Mouse (Mus musculus): ENCODE results near the gene Cdc42ep4. TPM values are rescaled to one million over a fixed set of nuclear protein-coding genes. Genes with fewer than 3 reads are reported as not detected.

The Cdc42ep4 gene
- polyA plus RNA-seq, 1 experiment from 2014 or later, result 60.4 TPM

DNA sequence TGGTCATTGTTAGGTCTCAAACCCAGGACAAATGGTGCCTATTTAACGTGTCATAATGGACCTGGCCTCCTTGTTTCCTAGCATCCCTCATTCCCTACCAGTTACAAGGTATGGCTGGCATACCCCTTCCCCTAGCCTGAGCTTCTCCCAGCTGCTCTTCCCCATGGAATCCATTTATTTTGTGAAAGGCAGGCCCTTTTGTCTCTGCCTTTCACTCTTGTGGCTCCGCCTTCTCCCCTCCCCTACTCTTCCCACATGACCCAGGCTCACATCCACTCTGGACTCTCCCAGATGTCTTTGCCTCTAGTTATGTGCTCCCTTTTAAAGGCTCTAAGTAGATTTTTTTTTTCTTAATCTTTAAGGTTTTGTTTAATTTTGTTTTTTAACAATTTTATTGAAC, 64.7 kb downstream of the Cdc42ep4 start:
- Histone ChIP-seq H3K27ac (ENCODE audit: low read depth, low read length) (peak overlapping the region; percentile 67), H3K4me3 (ENCODE audit: low read depth, low read length) (no peak overlapping the region), H3K36me3 (ENCODE audit: control insufficient read depth, insufficient read depth, low read length) (peaks cover 8% of the 10 kb centered on the region; the same call in 1 of the 2 replicates), H3K4me2 (no peak overlapping the region), H3K9me3 (ENCODE audit: control insufficient read depth, low read length) (no peaks in the 10 kb centered on the region), H3K4me1 (ENCODE audit: control insufficient read depth, insufficient read depth, low read length) (peaks cover 24% of the 10 kb centered on the region), H3K9ac (ENCODE audit: low read length) (peak overlapping the region; percentile 2; the same call in 1 of the 2 replicates), H3K27me3 (ENCODE audit: control insufficient read depth, insufficient read depth, low read length) (no peaks in the 10 kb centered on the region)
- peak; percentile 15; the same call in 1 of the 2 replicates for ATAC-seq (ENCODE audit: low FRiP score)
- 44% methylated on average over 2 of the region's 2 CpGs for WGBS
- DNase-seq (ENCODE audit: low spot score, missing footprints), result peak; percentile 85

DNA sequence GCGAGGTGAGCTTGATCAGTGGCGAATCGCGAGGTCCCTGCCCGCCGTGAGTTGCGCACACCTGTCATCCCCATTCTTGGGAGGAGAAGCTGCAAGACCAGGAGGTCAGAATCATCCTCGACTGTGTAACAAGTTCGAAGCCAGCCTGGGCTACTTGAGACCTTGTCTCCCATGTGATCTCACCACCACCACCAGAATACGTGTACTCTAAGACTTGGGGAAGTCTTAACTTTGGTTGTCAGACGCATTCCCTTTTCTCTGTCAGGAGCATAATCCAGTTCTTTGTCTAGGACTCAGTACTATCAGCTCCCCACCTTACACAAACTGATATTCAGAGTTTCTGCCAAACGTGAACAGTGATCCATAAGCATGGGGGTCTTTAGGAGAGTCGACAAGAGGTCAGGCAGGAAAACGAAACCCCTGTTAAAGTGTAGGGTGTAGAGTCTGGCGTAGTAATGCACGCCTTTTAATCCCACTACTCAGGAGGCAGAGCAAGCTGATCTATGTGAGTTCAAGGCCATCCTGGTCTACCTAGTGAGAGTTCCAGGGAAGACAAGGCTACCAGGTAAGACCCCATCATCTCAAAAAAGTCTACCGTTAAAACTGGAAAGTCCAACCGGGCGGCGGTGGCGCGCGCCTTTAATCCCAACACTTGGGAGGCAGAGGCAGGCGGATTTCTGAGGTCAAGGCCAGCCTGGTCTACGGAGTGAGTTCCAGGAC, 66.8 kb downstream of the Cdc42ep4 start:
- H3K4me2 ChIP-seq, result peak overlapping the region; percentile 89
- H3K9ac ChIP-seq (ENCODE audit: low read length), result peak overlapping the region; percentile 85
- peak overlapping the region; percentile 32; the same call in 1 of the 2 replicates for H3K27ac ChIP-seq (ENCODE audit: low read depth, low read length)
- H3K9me3 ChIP-seq (ENCODE audit: control insufficient read depth, low read length), result no peaks in the 10 kb centered on the region
- H3K4me1 ChIP-seq (ENCODE audit: control insufficient read depth, insufficient read depth, low read length), result peaks cover 26% of the 10 kb centered on the region
- H3K27me3 ChIP-seq (ENCODE audit: control insufficient read depth, insufficient read depth, low read length), result no peaks in the 10 kb centered on the region
- peak overlapping the region; percentile 90 for H3K4me3 ChIP-seq (ENCODE audit: low read depth, low read length)
- no peak for ATAC-seq (ENCODE audit: low FRiP score)
- WGBS, result 42% methylated on average over 25 of the region's 25 CpGs
- DNase-seq (ENCODE audit: low spot score, missing footprints), result no peak
- H3K36me3 ChIP-seq (ENCODE audit: control insufficient read depth, insufficient read depth, low read length), result peaks cover 4% of the 10 kb centered on the region; the same call in 1 of the 2 replicates

DNA sequence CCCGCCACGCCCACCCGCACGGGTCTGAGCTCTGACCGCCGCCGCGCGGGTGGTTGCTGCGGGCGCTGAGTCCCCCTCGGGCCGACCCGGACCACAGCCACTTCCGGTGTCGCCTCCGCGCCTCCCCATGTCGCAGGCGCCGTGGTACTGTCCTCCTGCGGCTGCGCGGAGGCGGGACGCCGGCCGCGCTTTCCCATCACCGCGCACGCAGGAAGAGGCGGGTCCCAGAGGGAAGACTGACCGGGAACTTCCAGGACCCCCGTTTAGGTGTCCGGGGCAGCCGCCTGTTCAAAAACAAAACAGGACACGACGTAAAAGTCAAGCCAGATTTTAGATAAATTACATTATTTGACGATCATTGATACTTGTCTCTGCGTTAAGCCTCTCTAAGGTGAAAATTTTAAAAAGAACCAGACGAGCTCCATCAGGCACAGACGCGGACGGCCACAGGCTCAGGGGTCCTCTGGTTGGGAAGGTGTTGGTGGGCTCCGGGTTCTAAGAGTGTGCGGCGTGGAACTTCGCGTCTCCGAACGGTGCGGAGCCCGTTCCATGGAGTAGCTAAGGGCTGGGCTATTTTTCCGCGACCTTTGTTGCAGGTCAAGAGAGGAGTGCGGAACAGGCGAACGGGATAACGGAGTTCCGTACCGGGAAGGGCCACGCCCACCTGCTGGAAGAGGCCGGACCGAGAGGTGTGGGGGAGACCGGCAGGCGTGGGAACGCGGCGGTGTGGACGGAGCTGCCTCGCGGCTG, 67.5 kb downstream of the Cdc42ep4 start, which contains the start of the genes Fam104a and D11Wsu47e:
Gene Fam104a (minus strand): TSS at position 199 of the 750 bp plus-strand sequence.
Gene D11Wsu47e (plus strand): TSS at position 456 of the 750 bp plus-strand sequence.
- ATAC-seq (ENCODE audit: low FRiP score) (peak; percentile 94), DNase-seq (ENCODE audit: low spot score, missing footprints) (peak; percentile 99)
- Histone ChIP-seq H3K9me3 (ENCODE audit: control insufficient read depth, low read length) (no peaks in the 10 kb centered on the region), H3K4me1 (ENCODE audit: control insufficient read depth, insufficient read depth, low read length) (peaks cover 26% of the 10 kb centered on the region), H3K4me3 (ENCODE audit: low read depth, low read length) (peak within 1 kb of the TSS; percentile 90), H3K4me2 (peak within 1 kb of the TSS; percentile 89), H3K27me3 (ENCODE audit: control insufficient read depth, insufficient read depth, low read length) (no peaks in the 10 kb centered on the region), H3K9ac (ENCODE audit: low read length) (peak within 1 kb of the TSS; percentile 85), H3K27ac (ENCODE audit: low read depth, low read length) (peak within 1 kb of the TSS; percentile 95), H3K36me3 (ENCODE audit: control insufficient read depth, insufficient read depth, low read length) (peaks cover 4% of the 10 kb centered on the region; the same call in 1 of the 2 replicates)
- WGBS, result 0% methylated on average over 69 of the region's 73 CpGs

DNA sequence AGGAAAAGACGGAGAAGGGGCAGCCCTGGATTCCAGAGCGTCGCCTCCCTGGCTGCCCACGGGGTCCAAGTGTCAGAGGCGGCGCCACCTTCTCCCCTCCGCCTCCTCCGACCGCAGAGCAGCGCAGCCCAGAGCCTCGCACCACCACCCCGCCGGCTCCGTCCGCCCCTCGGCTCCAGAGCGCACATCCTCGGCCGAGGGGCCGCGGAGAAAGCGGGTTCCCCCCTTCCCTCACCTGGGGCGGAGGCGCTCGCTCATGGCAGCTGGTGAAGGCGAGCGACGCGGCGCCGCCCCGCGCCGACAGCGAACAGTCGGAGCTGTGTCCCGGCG, 68.1 kb downstream of the Cdc42ep4 start:
- Histone ChIP-seq H3K27ac (ENCODE audit: low read depth, low read length) (peak overlapping the region; percentile 95), H3K9ac (ENCODE audit: low read length) (peak overlapping the region; percentile 85), H3K27me3 (ENCODE audit: control insufficient read depth, insufficient read depth, low read length) (no peaks in the 10 kb centered on the region), H3K9me3 (ENCODE audit: control insufficient read depth, low read length) (no peaks in the 10 kb centered on the region), H3K4me2 (peak overlapping the region; percentile 89), H3K36me3 (ENCODE audit: control insufficient read depth, insufficient read depth, low read length) (peaks cover 4% of the 10 kb centered on the region; the same call in 1 of the 2 replicates), H3K4me3 (ENCODE audit: low read depth, low read length) (peak overlapping the region; percentile 90), H3K4me1 (ENCODE audit: control insufficient read depth, insufficient read depth, low read length) (peaks cover 26% of the 10 kb centered on the region)
- DNase-seq (ENCODE audit: low spot score, missing footprints), result no peak
- under 1% methylated on average over 26 of the region's 38 CpGs for WGBS
- ATAC-seq (ENCODE audit: low FRiP score), result no peak; the same call in 1 of the 2 replicates

DNA sequence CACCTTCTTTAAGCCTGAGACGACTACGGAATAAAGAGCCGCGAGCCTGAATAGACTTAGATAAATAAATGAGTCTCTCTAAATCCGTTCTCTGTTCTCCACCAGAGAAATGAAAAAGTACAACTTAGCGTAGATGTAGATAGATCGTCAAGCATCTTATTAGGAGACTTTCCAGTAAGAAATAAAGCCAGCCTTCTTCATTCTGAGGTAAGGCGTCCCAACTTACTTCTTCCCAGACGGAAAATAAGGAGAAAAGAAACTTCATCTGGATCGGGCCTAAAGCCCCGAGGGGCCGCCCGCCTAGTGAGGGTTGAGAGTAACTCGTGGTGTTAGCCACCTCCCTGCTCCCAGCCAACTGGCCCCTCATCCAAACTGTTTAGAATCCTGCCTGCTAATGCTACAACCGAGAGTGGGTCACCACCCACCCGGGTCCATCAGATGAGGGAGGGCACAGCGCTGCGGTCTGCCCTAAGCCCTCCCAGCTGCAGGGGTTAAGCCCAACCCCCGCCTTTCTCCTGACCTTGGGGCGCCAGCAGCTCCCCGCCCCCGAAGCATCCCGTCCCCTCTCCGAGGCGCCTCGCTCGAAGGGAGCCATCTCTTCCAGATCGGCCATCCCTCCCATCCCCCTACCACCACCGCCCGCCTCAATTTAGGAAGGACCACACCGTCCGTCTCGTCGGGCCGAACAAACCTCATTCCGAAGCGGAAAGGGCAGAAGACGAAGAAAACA, 68.6 kb downstream of the Cdc42ep4 start:
- 2% methylated on average over 38 of the region's 38 CpGs for WGBS
- H3K27ac ChIP-seq (ENCODE audit: low read depth, low read length), result peak overlapping the region; percentile 95
- H3K4me1 ChIP-seq (ENCODE audit: control insufficient read depth, insufficient read depth, low read length), result peaks cover 26% of the 10 kb centered on the region

DNA sequence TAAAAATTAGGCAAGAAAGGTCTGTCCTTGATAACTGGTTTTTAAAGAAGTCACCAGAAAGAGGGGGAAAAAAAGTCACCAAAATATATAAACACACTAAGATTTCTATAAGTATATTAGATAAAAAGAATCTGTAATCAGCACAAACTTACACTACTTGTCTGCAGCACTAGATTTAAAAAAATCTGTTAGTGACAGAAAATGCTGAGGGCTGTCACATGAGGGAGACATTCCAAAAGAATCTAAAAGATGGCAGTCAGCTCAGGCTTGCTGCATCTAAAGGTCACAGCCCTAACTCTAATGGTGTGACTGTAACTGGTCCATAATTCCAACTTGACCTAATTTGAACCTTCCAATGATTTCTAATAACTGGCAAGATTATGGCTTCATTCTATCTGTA, 69.7 kb downstream of the Cdc42ep4 start:
- peaks cover 24% of the 10 kb centered on the region for H3K4me1 ChIP-seq (ENCODE audit: control insufficient read depth, insufficient read depth, low read length)
- peak overlapping the region; percentile 89 for H3K4me2 ChIP-seq
- no peak overlapping the region for H3K27ac ChIP-seq (ENCODE audit: low read depth, low read length)
- H3K27me3 ChIP-seq (ENCODE audit: control insufficient read depth, insufficient read depth, low read length), result no peaks in the 10 kb centered on the region
- DNase-seq (ENCODE audit: low spot score, missing footprints) (no peak), ATAC-seq (ENCODE audit: low FRiP score) (no peak)
- peak overlapping the region; percentile 12; the same call in 1 of the 2 replicates for H3K4me3 ChIP-seq (ENCODE audit: low read depth, low read length)
- H3K9me3 ChIP-seq (ENCODE audit: control insufficient read depth, low read length), result no peaks in the 10 kb centered on the region
- no peaks in the 10 kb centered on the region for H3K36me3 ChIP-seq (ENCODE audit: control insufficient read depth, insufficient read depth, low read length)
- no peak overlapping the region for H3K9ac ChIP-seq (ENCODE audit: low read length)

More for the DNA sequence above, 68.6 kb downstream of the Cdc42ep4 start:
- Histone ChIP-seq H3K36me3 (ENCODE audit: control insufficient read depth, insufficient read depth, low read length) (no peaks in the 10 kb centered on the region; the same call in 1 of the 2 replicates), H3K27me3 (ENCODE audit: control insufficient read depth, insufficient read depth, low read length) (no peaks in the 10 kb centered on the region), H3K4me3 (ENCODE audit: low read depth, low read length) (peak overlapping the region; percentile 90), H3K9me3 (ENCODE audit: control insufficient read depth, low read length) (no peaks in the 10 kb centered on the region), H3K9ac (ENCODE audit: low read length) (peak overlapping the region; percentile 85), H3K4me2 (peak overlapping the region; percentile 89)
- DNase-seq (ENCODE audit: low spot score, missing footprints) (peak; percentile 93), ATAC-seq (ENCODE audit: low FRiP score) (peak; percentile 54)

DNA sequence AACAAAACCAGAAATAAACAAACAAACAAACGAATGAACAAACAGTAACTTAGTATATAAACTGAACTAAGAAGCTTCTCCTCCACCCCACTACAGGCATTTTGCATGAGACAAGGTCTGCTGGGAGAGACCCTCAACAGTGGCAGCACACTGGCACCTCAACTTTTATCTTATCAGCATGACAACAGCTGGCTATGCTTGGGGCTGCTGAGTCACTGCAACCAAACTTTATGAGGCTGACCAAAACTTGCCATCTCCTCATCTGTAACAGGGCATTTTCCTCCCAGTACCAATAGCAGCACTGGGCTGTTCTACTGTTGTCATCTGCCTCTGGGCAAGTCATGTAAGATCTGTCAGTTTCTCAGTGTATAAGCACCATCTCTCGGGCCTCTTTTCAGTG, 70.7 kb downstream of the Cdc42ep4 start:
- WGBS, result 81% methylated on average over 2 of the region's 2 CpGs
- Histone ChIP-seq H3K27ac (ENCODE audit: low read depth, low read length) (no peak overlapping the region), H3K36me3 (ENCODE audit: control insufficient read depth, insufficient read depth, low read length) (no peaks in the 10 kb centered on the region), H3K9me3 (ENCODE audit: control insufficient read depth, low read length) (no peaks in the 10 kb centered on the region), H3K4me3 (ENCODE audit: low read depth, low read length) (no peak overlapping the region), H3K4me1 (ENCODE audit: control insufficient read depth, insufficient read depth, low read length) (peaks cover 19% of the 10 kb centered on the region), H3K9ac (ENCODE audit: low read length) (no peak overlapping the region), H3K4me2 (no peak overlapping the region), H3K27me3 (ENCODE audit: control insufficient read depth, insufficient read depth, low read length) (no peaks in the 10 kb centered on the region)
- ATAC-seq (ENCODE audit: low FRiP score), result no peak
- no peak for DNase-seq (ENCODE audit: low spot score, missing footprints)

DNA sequence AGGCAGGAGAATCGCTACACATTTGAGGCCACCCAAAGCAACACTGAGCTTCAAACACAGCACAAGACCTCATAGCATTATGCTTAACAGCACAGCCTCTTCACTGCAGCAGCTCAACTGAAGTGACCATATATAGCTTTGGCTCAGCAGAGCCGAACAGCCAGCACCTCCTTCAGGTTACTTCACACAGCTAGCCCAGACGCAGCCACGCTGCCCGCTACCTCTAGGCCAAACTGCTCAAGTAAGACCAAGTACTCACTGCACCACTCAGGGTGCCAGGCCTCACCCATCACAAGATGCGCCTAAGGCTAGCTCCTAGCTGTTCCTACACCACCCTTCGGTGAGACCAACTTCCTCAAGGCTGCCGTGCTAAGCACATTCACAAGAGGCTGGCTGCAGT, 73.3 kb downstream of the Cdc42ep4 start:
- ATAC-seq (ENCODE audit: low FRiP score), result no peak
- Histone ChIP-seq H3K27me3 (ENCODE audit: control insufficient read depth, insufficient read depth, low read length) (no peaks in the 10 kb centered on the region), H3K4me1 (ENCODE audit: control insufficient read depth, insufficient read depth, low read length) (peaks cover 9% of the 10 kb centered on the region), H3K4me2 (no peak overlapping the region), H3K9me3 (ENCODE audit: control insufficient read depth, low read length) (no peaks in the 10 kb centered on the region), H3K27ac (ENCODE audit: low read depth, low read length) (no peak overlapping the region), H3K4me3 (ENCODE audit: low read depth, low read length) (no peak overlapping the region), H3K36me3 (ENCODE audit: control insufficient read depth, insufficient read depth, low read length) (no peaks in the 10 kb centered on the region; the same call in 1 of the 2 replicates), H3K9ac (ENCODE audit: low read length) (no peak overlapping the region)
- WGBS, result 86% methylated on average over 8 of the region's 8 CpGs
- no peak for DNase-seq (ENCODE audit: low spot score, missing footprints)

All from midbrain, embryonic 11.5 days (tissue).